Mouse (Mus musculus): ENCODE results near the gene Plekhn1. TPM values are rescaled to one million over a fixed set of nuclear protein-coding genes. Genes with fewer than 3 reads are reported as not detected.

Gene Plekhn1
- total RNA-seq (2022): 10 to 100 TPM; 38.2 to 52.2 (median 46.4) TPM

- peak in 1 of 2 experiments; percentile 60 for DNase-seq (ENCODE audit: low spot score in 2 of 2)
Observed at GRCm38 (mm10) chr4:156234701-156235213, at the start of gene Plekhn1. Gene Plekhn1 (minus strand): TSS chr4:156234857.

DNA sequence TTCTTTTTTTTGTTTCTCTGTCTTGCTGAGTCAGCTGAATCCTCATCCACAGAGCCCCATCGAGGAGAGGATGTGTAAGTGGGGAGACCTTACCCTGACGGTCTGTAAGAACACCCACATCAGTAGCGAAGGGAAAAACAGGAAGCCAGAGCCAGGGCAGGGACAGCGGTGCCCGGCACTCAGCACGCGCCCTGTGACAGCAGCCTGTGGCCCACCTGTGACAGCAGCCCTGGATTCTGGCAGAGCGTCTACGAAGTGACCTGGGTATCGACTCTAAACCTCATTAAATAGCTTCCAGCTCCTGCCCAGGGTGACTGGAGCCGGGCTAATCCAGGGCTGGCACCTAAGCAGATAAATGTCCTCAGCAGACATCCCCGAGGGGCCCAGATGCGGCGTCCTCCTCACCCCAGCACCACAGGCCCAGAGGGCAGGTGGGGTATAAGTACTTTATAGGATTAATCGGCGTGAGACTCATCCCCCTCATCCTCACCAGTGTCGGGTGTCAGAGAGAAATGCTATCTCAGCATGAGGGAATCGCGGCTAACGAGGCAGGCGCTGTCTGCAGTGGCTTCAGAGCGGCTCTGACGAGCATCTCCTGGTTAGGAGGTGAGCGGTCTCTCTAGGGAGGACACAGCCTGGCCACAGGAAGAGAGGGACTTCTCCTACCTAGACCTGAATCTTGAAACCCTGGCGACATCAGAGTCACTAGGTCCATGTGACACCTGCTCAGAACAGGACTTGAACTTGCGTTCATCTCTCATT is 20.6 kb upstream of the Plekhn1 start, which contains the start of gene Samd11:
Gene Samd11, minus strand, starts transcription at position 580 of the 762 bp plus-strand sequence.
- no peak for DNase-seq (ENCODE audit: low spot score in 2 of 2)

GRCm38 (mm10) chr4:156254361-156255077 is 19.9 kb upstream of the Plekhn1 start:
- DNase-seq (ENCODE audit: low spot score in 2 of 2): no peak

DNA sequence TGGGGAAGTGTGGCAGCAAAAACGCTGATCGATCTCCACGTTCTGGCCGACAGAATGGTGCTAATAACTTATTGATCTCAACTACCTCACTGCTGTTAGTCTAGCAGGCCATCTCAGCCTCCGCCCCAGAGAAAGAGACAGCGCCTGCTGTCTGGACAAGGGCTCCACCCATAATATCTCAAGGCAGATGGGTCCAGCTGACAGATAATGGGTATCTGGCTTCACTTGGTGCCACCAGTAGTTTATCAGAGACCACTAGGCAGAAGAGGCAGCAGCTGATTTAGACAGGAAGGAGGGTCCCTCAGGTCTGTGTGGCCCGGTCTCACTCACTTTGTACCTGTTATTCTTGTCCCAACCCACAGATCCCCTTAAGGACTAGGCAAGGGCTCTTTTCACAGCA is 18.4 kb upstream of the Plekhn1 start:
- no peak for DNase-seq (ENCODE audit: low spot score in 2 of 2)

DNA sequence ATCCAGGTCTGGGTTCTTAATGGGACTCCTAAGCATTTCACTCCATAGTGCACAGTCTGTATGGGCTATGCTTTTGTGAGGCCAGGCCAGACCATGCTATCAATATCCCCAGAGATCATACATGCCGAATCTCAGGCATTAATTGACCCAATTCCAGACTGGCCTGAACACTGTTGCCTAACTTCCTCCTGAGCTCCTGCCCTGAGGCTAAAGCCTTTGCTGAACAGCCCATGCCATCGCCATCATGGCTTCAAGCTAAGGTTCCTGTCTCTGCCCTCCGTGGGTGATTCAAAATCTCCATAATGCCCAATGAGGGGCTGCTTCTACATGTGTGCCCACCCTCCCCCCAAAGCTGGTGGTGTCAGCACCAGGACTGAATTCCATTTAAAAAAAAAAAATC is 18.0 kb upstream of the Plekhn1 start:
- DNase-seq (ENCODE audit: low spot score in 2 of 2): no peak

DNA sequence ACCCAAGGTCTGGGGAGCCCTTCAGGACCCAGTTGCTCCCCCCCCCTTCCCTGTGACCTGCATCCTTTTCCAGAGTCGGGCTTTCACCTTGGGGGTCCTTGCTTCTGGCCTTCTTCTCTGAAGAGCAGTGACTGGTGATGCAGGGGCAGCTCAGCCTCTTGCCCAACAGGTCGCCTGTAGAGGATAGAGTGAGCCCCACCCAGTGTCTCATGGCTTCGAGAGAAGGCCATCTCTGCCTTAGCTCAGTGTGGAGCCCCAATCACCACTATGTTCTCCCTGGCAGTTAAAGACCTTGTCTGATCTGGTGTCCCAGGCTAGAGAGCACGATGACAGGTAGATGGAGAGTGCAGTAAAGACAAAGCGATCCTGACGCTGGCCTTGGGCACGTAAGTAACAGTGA is 17.5 kb upstream of the Plekhn1 start:
- DNase-seq (ENCODE audit: low spot score in 2 of 2): no peak

DNA sequence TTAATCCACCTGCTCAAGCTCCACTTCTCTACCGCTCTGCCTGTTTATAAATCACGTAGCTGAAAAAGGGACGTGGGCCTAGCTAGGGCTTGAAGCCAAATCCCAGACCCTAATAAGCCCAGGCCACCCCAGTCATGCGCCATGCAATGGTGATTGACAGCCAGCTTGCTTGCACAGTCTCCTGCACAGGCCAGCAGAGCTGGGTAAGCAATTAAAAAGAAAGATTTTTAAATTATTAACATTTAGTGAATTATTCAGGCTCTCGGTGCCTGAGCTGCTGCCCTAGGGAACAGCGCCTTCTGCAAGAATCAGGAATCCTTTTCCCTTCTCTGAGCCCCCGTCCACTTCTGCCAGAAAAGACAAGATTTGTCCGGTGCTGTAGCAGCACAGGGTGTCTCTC is 16.4 kb upstream of the Plekhn1 start:
- DNase-seq (ENCODE audit: low spot score in 2 of 2): no peak

DNA sequence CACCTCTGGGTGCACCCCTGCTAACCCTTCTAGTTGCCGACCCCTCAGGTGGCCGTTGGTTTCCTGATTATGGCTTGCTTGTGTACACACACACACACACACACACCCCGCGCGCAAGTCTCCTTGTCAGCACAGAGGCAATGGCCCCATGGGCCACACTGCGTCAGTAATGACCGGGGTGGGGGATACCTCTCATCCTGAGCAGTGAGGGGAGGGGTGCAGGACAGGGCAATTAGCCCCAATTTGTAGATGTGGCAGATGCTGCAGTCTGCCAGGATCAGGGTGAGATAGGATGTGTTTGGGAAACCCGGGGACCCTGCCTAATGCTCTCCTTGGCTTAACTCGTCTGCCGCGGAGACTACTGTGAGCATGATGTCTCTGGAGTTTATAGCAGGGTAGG is 14.9 kb upstream of the Plekhn1 start:
- no peak for DNase-seq (ENCODE audit: low spot score in 2 of 2)

- DNase-seq (ENCODE audit: low spot score in 2 of 2): no peak
Observed at GRCm38 (mm10) chr4:156236651-156237447, 2.2 kb upstream of the Plekhn1 start.

- DNase-seq (ENCODE audit: low spot score in 2 of 2): peak; percentile 77 to 83
Observed at GRCm38 (mm10) chr4:156235808-156236533, 1.3 kb upstream of the Plekhn1 start, which contains the start of gene Noc2l. Gene Noc2l (plus strand): TSS chr4:156236010.

- no peak for DNase-seq (ENCODE audit: low spot score in 2 of 2)
Observed at GRCm38 (mm10) chr4:156235360-156235770, 708 bp upstream of the Plekhn1 start.

- no peak for DNase-seq (ENCODE audit: low spot score in 2 of 2)
Observed at GRCm38 (mm10) chr4:156234021-156234501, 596 bp downstream of the Plekhn1 start.

- no peak for DNase-seq (ENCODE audit: low spot score in 2 of 2)
Observed at GRCm38 (mm10) chr4:156228393-156229024, 6.1 kb downstream of the Plekhn1 start.

- no peak for DNase-seq (ENCODE audit: low spot score in 2 of 2)
Observed at GRCm38 (mm10) chr4:156227752-156228392, 6.8 kb downstream of the Plekhn1 start.

DNA sequence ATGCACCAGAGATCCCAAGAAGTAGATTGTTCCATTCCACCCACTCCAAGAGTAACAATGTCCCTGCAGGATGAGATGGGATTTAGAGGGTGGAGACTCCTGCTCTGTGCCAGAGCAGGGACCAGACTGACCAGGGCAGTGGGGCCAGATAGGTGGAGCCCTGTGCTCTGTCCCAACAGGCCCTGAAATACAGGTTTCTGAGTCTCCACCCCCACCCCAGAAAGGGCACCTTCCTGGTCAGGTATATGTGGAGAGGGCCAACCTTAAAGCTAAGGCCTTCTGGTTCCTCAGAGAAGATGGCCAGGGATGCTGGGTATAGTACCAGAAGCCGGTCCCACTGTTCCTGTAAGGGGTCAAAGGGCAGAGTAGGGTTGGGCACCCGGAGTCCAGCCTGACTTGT is 10.4 kb downstream of the Plekhn1 start:
- no peak for DNase-seq (ENCODE audit: low spot score in 2 of 2)

- no peak for DNase-seq (ENCODE audit: low spot score in 2 of 2)
Observed at GRCm38 (mm10) chr4:156219936-156220335, 14.7 kb downstream of the Plekhn1 start.

DNA sequence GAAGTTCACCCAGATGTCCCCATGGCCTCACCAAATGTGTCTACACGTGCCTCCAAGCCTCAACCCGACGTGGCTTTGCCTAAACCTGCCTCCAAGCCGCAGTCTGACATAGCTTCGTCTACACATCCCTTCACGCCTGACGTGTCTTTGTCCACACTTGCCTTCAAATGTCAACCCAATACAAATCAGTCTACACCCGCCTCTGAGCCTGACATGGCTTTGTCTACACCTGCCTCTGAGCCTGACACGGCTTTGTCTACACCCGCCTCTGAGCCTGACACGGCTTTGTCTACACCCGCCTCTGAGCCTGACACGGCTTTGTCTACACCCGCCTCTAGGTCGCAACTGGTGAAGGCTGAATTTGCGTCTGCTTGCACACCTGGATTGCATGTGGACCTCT is 16.8 kb downstream of the Plekhn1 start:
- DNase-seq (ENCODE audit: low spot score in 2 of 2): no peak

GRCm38 (mm10) chr4:156217022-156217669 is 17.5 kb downstream of the Plekhn1 start:
- no peak for DNase-seq (ENCODE audit: low spot score in 2 of 2)

- DNase-seq (ENCODE audit: low spot score in 2 of 2): no peak
Observed at GRCm38 (mm10) chr4:156216196-156216595, 18.5 kb downstream of the Plekhn1 start.

Data from layer of hippocampus, adult 8-10 months (tissue).